Mouse (Mus musculus) MEL (cell line): Measurements from ENCODE around the gene Abhd11. TPM values are rescaled to one million over a fixed set of nuclear protein-coding genes. Genes with fewer than 3 reads are reported as not detected.
A peak's percentile ranks its signal among the peaks of the same experiment; 100 is the strongest.

Experiments used
- DNase-seq: peaks from one replicate; pipeline ENCODE4 v3.0.0; 2011; ENCODE audit warnings: low read depth, low spot score
- H3K27ac ChIP-seq: 2 replicates; pipeline ENCODE4 v1.5.1; 2012; ENCODE audit warnings: low read depth, mild to moderate bottlenecking, control low read depth, low read length, moderate library complexity; ENCODE audit not compliant: control insufficient read depth
- H3K27me3 ChIP-seq, 2 experiments: fragments of 150-350 bp in 1 of 2; sonication (generic) in 1 of 2; 2 replicates each; pipeline ENCODE4 v1.6.1; 2012; ENCODE audit warnings: low read length in 2 of 2, mild to moderate bottlenecking in 2 of 2, improper control_type of control experiment in 1 of 2, moderate library complexity in 1 of 2; ENCODE audit not compliant: insufficient read depth in 2 of 2, control insufficient read depth in 1 of 2
- H3K36me3 ChIP-seq, 2 experiments: 2 replicates each; pipeline ENCODE4 v1.6.1; 2012 to 2014; ENCODE audit warnings: low read length in 2 of 2, improper control_type of control experiment in 1 of 2, inconsistent platforms in 1 of 2, mild to moderate bottlenecking in 1 of 2; ENCODE audit not compliant: insufficient read depth in 2 of 2, control insufficient read depth in 1 of 2
- H3K4me1 ChIP-seq, 2 experiments: fragments of 150-350 bp in 1 of 2; sonication (generic) in 1 of 2; 2 replicates each; pipeline ENCODE4 v1.6.1; 2012; ENCODE audit warnings: low read length in 2 of 2, improper control_type of control experiment in 1 of 2, mild to moderate bottlenecking in 1 of 2; ENCODE audit not compliant: insufficient read depth in 2 of 2, control insufficient read depth in 1 of 2
- H3K4me3 ChIP-seq, 2 experiments: fragments of 150-350 bp in 1 of 2; sonication (generic) in 1 of 2; 2 replicates each; pipeline ENCODE4 v1.5.1; 2012; ENCODE audit warnings: low read depth in 2 of 2, low read length in 2 of 2, mild to moderate bottlenecking in 2 of 2, moderate library complexity in 2 of 2, control low read depth in 1 of 2, improper control_type of control experiment in 1 of 2; ENCODE audit not compliant: control insufficient read depth in 1 of 2, insufficient read depth in 1 of 2
- H3K79me2 ChIP-seq: 2 replicates; pipeline ENCODE4 v1.6.1; 2012; ENCODE audit warnings: mild to moderate bottlenecking, low read length, moderate library complexity; ENCODE audit not compliant: control insufficient read depth, poor library complexity, insufficient read depth
- H3K9ac ChIP-seq: 2 replicates; pipeline ENCODE4 v1.6.1; 2012; ENCODE audit warnings: low read depth, mild to moderate bottlenecking, control low read depth, low read length, moderate library complexity; ENCODE audit not compliant: control insufficient read depth, poor library complexity, severe bottlenecking
- H3K9me3 ChIP-seq: fragments of 150-350 bp; sonication (generic); replicated peaks from 2 replicates; pipeline ENCODE4 v1.6.1; 2012; ENCODE audit warnings: mild to moderate bottlenecking, low read length, improper control_type of control experiment, moderate library complexity; ENCODE audit not compliant: insufficient read depth
- CHD1 ChIP-seq: IDR thresholded peaks from 2 replicates; pipeline ENCODE4 v1.6.1; 2012; ENCODE audit warnings: low read depth, mild to moderate bottlenecking, inconsistent platforms, low read length, improper control_type of control experiment
- CHD2 ChIP-seq: IDR thresholded peaks from 2 replicates; pipeline ENCODE4 v1.6.1; 2011; ENCODE audit warnings: low read length, improper control_type of control experiment
- CTCF ChIP-seq, 3 experiments: IDR thresholded peaks in 2 of 3; conservative IDR thresholded peaks in 1 of 3; 2 replicates each; pipeline ENCODE4 v1.5.1; 2011 to 2012; ENCODE audit warnings: low read length in 3 of 3, low read depth in 2 of 3, mild to moderate bottlenecking in 2 of 3, improper control_type of control experiment in 1 of 3, inconsistent platforms in 1 of 3, mixed read lengths in 1 of 3, moderate library complexity in 1 of 3; ENCODE audit not compliant: control insufficient read depth in 1 of 3, insufficient read depth in 1 of 3, poor library complexity in 1 of 3, severe bottlenecking in 1 of 3
- E2F4 ChIP-seq: IDR thresholded peaks from 2 replicates; pipeline ENCODE4 v1.6.1; 2011; ENCODE audit warnings: low read depth, low read length, improper control_type of control experiment, borderline replicate concordance
- EP300 ChIP-seq, 2 experiments: IDR thresholded peaks; 2 replicates each; pipeline ENCODE4 v1.6.1; 2011; ENCODE audit warnings: improper control_type of control experiment in 2 of 2, low read length in 2 of 2, low read depth in 1 of 2, mild to moderate bottlenecking in 1 of 2
- ETS1 ChIP-seq: IDR thresholded peaks from 2 replicates; pipeline ENCODE4 v1.6.1; 2012; ENCODE audit warnings: low read depth, mild to moderate bottlenecking, inconsistent platforms, low read length, improper control_type of control experiment, moderate library complexity
- GABPA ChIP-seq: IDR thresholded peaks from 2 replicates; pipeline ENCODE4 v1.6.1; 2012; ENCODE audit warnings: low read depth, mild to moderate bottlenecking, inconsistent platforms, low read length, improper control_type of control experiment, moderate library complexity
- GATA1 ChIP-seq: IDR thresholded peaks from 2 replicates; pipeline ENCODE4 v1.6.1; 2011; ENCODE audit warnings: low read depth, low read length, improper control_type of control experiment
- HCFC1 ChIP-seq: IDR thresholded peaks from 2 replicates; pipeline ENCODE4 v1.6.1; 2012; ENCODE audit warnings: low read depth, mild to moderate bottlenecking, inconsistent platforms, low read length, improper control_type of control experiment, moderate library complexity
- KAT2A ChIP-seq: conservative IDR thresholded peaks from 2 replicates; pipeline ENCODE4 v1.6.1; 2012; ENCODE audit warnings: low read depth, low read length, improper control_type of control experiment, inconsistent platforms
- MAZ ChIP-seq: IDR thresholded peaks from 2 replicates; pipeline ENCODE4 v1.6.1; 2012; ENCODE audit warnings: low read depth, mild to moderate bottlenecking, inconsistent platforms, low read length, improper control_type of control experiment
- MEF2A ChIP-seq: IDR thresholded peaks from 2 replicates; pipeline ENCODE4 v1.6.1; 2014; ENCODE audit warnings: low read depth, mild to moderate bottlenecking, inconsistent platforms, low read length, improper control_type of control experiment; ENCODE audit not compliant: poor library complexity, insufficient replicate concordance, severe bottlenecking; ENCODE audit errors: extremely low read depth
- MXI1 ChIP-seq: IDR thresholded peaks from 2 replicates; pipeline ENCODE4 v1.6.1; 2011; ENCODE audit warnings: mild to moderate bottlenecking, low read depth, low read length, improper control_type of control experiment
- MYB ChIP-seq: IDR thresholded peaks from 2 replicates; pipeline ENCODE4 v1.6.1; 2011; ENCODE audit warnings: mild to moderate bottlenecking, low read depth, low read length, improper control_type of control experiment
- NELFE ChIP-seq: IDR thresholded peaks from 2 replicates; pipeline ENCODE4 v1.6.1; 2011; ENCODE audit warnings: low read depth, low read length, improper control_type of control experiment
- POLR2AphosphoS2 ChIP-seq: IDR thresholded peaks from 2 replicates; pipeline ENCODE4 v1.6.1; 2011; ENCODE audit warnings: low read length, improper control_type of control experiment
- RAD21 ChIP-seq: IDR thresholded peaks from 2 replicates; pipeline ENCODE4 v1.6.1; 2011; ENCODE audit warnings: mild to moderate bottlenecking, low read depth, low read length, improper control_type of control experiment
- RCOR1 ChIP-seq: IDR thresholded peaks from 2 replicates; pipeline ENCODE4 v1.6.1; 2012; ENCODE audit warnings: low read depth, mild to moderate bottlenecking, inconsistent platforms, low read length, improper control_type of control experiment
- SIN3A ChIP-seq: IDR thresholded peaks from 2 replicates; pipeline ENCODE4 v1.6.1; 2012; ENCODE audit warnings: low read length, improper control_type of control experiment, inconsistent platforms
- TAL1 ChIP-seq: IDR thresholded peaks from 2 replicates; pipeline ENCODE4 v1.6.1; 2012; ENCODE audit warnings: mild to moderate bottlenecking, inconsistent platforms, low read length, moderate library complexity, mixed read lengths
- TBP ChIP-seq: IDR thresholded peaks from 2 replicates; pipeline ENCODE4 v1.8.0; 2011; ENCODE audit warnings: low read depth, low read length, improper control_type of control experiment
- UBTF ChIP-seq: IDR thresholded peaks from 2 replicates; pipeline ENCODE4 v1.6.1; 2012; ENCODE audit warnings: low read depth, mild to moderate bottlenecking, inconsistent platforms, low read length, improper control_type of control experiment, moderate library complexity, borderline replicate concordance; ENCODE audit not compliant: insufficient read depth
- ZC3H11A ChIP-seq: IDR thresholded peaks from 2 replicates; pipeline ENCODE4 v1.6.1; 2012; ENCODE audit warnings: low read depth, mild to moderate bottlenecking, inconsistent platforms, low read length, improper control_type of control experiment
- ZMIZ1 ChIP-seq: IDR thresholded peaks from 2 replicates; pipeline ENCODE4 v1.6.1; 2012; ENCODE audit warnings: low read depth, mild to moderate bottlenecking, inconsistent platforms, low read length, improper control_type of control experiment, moderate library complexity
- ZNF384 ChIP-seq: IDR thresholded peaks from 2 replicates; pipeline ENCODE4 v1.6.1; 2012; ENCODE audit warnings: low read depth, mild to moderate bottlenecking, inconsistent platforms, low read length, improper control_type of control experiment
- polyA plus RNA-seq, 2 experiments: library from polyadenylated mRNA; stranded (reverse) in 1 of 2; unstranded in 1 of 2; fragments of >175 nt in 1 of 2; fragments of >200 nt in 1 of 2; gene quantifications; 2 replicates each; pipeline versions ENCODE4 v1.2.1 to v1.2.4; 2012; ENCODE audit warnings: low replicate concordance in 2 of 2, low read depth in 1 of 2; ENCODE audit not compliant: insufficient read length in 2 of 2, insufficient read depth in 1 of 2, missing spikeins in 1 of 2
- total RNA-seq: library from RNA; depleted of rRNA; stranded (reverse); fragments of 300-350 nt; gene quantifications from 2 replicates; pipeline ENCODE4 v1.2.3, GENCODE M21; 2012

The Abhd11 gene
- total and polyA plus RNA-seq, 3 experiments: 51.7 to 55.9 TPM; not detected in 1

GRCm38 (mm10) chr5:135025899-135026298, 16.9 kb downstream of the Abhd11 start:
- H3K79me2 ChIP-seq: peaks cover 2% of the 10 kb centered on the region; the same call in 1 of the 2 replicates
- no peak overlapping the region for H3K4me3 ChIP-seq
- no peaks in the 10 kb centered on the region for H3K27me3 ChIP-seq
- H3K36me3 ChIP-seq: peaks cover 0 to 22% of the 10 kb centered on the region in 2 experiments; a peak in 2 of 4 replicates
- no peak for DNase-seq
- H3K4me1 ChIP-seq: peaks cover 12 to 36% of the 10 kb centered on the region in 2 experiments
- H3K9ac ChIP-seq: no peak overlapping the region
- H3K9me3 ChIP-seq: no peaks in the 10 kb centered on the region
- TF ChIP-seq E2F4 (no peak), CTCF (IDR thresholded peaks at IDR 0.05 in 2 of 3, conservative IDR thresholded peaks at IDR 0.05 in 1 of 3; ENCODE audit: control insufficient read depth in 1 of 3, insufficient read depth in 1 of 3, low read depth in 2 of 3, low read length in 3 of 3, poor library complexity in 1 of 3, severe bottlenecking in 1 of 3) (no peak), RAD21 (no peak), KAT2A (no peak), CHD1 (no peak), SIN3A (no peak), GABPA (no peak), MYB (no peak), MEF2A (no peak), TAL1 (no peak), ETS1 (no peak)
- TF ChIP-seq, all 39 proteins: peak for 0
- no peak overlapping the region for H3K27ac ChIP-seq

GRCm38 (mm10) chr5:135029007-135029854, 20.3 kb downstream of the Abhd11 start:
- peak overlapping the region in 1 of 2 experiments; percentile 42; a peak in 2 of 4 replicates for H3K4me3 ChIP-seq
- no peak for TF ChIP-seq CHD2
- 0 out of 2 replicates have a peak, but pooled peaks have one; percentile 11 for TF ChIP-seq MAZ
- TF ChIP-seq UBTF: no peak
- TF ChIP-seq NELFE: no peak
- peak; percentile 90 for TF ChIP-seq RCOR1
- 0 out of 2 replicates have a peak, but pooled peaks have one; percentile 44 for TF ChIP-seq MXI1
- peak; percentile 80 for TF ChIP-seq SIN3A
- peak; percentile 53; the same call in 1 of the 2 replicates for TF ChIP-seq TBP
- TF ChIP-seq CTCF (IDR thresholded peaks at IDR 0.05 in 2 of 3, conservative IDR thresholded peaks at IDR 0.05 in 1 of 3; ENCODE audit: control insufficient read depth in 1 of 3, insufficient read depth in 1 of 3, low read depth in 2 of 3, low read length in 3 of 3, poor library complexity in 1 of 3, severe bottlenecking in 1 of 3): no peak
- no peak for TF ChIP-seq ZC3H11A
- peak; percentile 62 to 85 for TF ChIP-seq EP300 (IDR thresholded peaks at IDR 0.05; ENCODE audit: low read depth in 1 of 2, low read length in 2 of 2)
- TF ChIP-seq ETS1: peak; percentile 72
- TF ChIP-seq ZNF384: no peak
- no peak for TF ChIP-seq ZMIZ1
- peak; percentile 37; the same call in 1 of the 2 replicates for TF ChIP-seq HCFC1
- TF ChIP-seq RAD21: no peak
- peak; percentile 40 for TF ChIP-seq TAL1
- no peak for TF ChIP-seq MEF2A
- no peak for TF ChIP-seq POLR2AphosphoS2
- peak; percentile 47; the same call in 1 of the 2 replicates for TF ChIP-seq GATA1
- peak overlapping the region; percentile 40; the same call in 1 of the 2 replicates for H3K9ac ChIP-seq

More at GRCm38 (mm10) chr5:135029007-135029854, 20.3 kb downstream of the Abhd11 start:
- peaks cover 12 to 31% of the 10 kb centered on the region in 2 experiments for H3K4me1 ChIP-seq
- no peaks in the 10 kb centered on the region for H3K27me3 ChIP-seq
- peak; percentile 90 for DNase-seq
- no peaks in the 10 kb centered on the region for H3K79me2 ChIP-seq
- H3K36me3 ChIP-seq: peaks cover 0 to 20% of the 10 kb centered on the region in 2 experiments; a peak in 2 of 4 replicates
- no peaks in the 10 kb centered on the region for H3K9me3 ChIP-seq
- H3K27ac ChIP-seq: peak overlapping the region; percentile 57
